In the genomic region with DNA sequence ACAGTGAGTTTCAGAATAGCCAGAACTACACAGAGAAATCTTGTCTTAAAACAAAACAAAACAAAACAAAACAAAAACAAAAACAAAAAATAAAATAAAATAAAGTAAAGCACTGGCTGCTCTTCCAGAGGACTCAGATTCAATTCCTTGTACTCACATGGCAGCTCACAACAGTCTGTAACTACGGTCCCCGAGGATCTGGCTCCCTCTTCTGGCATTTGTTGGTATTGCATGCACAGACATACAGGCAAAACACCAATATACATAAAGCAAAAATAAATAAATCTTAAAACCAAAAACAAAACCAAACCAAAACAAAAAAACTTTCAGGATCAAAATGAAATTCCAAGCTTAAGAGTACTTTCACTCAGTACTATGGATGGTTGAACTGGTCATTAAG, we compare ENCODE assay signal across 9 mouse cellular contexts. TPM values are rescaled to one million over a fixed set of nuclear protein-coding genes. Genes with fewer than 3 reads are reported as not detected.
DNase-seq lines count a peak whose midpoint lies in the region; ATAC-seq and TF ChIP-seq lines count a peak whose summit lies in the region.
"Had no signal": no experiment of that assay in that cellular context is flagged by ENCODE, and none has a peak within 500 bp of the region (broad histone marks: within the 10 kb centered on the region; RNA-seq: fewer than 3 reads in every experiment).

No protein-coding gene starts in this region.

- no peak overlapping the region for H3K4me2 ChIP-seq in forebrain, embryonic 15.5 days (replicated peaks)
- no peak overlapping the region for H3K4me2 ChIP-seq in midbrain, embryonic 13.5 days (replicated peaks)
- H3K4me2 ChIP-seq: neural tube, embryonic 12.5 days had no signal

- DNase-seq in forebrain, embryonic 10.5 days (ENCODE audit: extremely low spot score, low spot score): peak; percentile 14
- DNase-seq in midbrain, embryonic 10.5 days (ENCODE audit: low spot score): peak; percentile 12
- DNase-seq in adrenal gland, postnatal 14 days: peak; percentile 34
- DNase-seq in forelimb bud, embryonic 11.5 days (ENCODE audit: low read depth, low spot score): peak; percentile 6
- peak; percentile 10 for DNase-seq in lung, adult 2 months
- peak; percentile 11 to 32 for DNase-seq in thymus, postnatal 10 days (ENCODE audit: low spot score in 2 of 2)

- WGBS in forebrain, embryonic 10.5 days: 27% methylated on average over 2 of the region's 2 CpGs
- 20% methylated on average over 2 of the region's 2 CpGs for WGBS in forebrain, embryonic 15.5 days
- WGBS in midbrain, embryonic 10.5 days: 30% methylated on average over 2 of the region's 2 CpGs
- 32% methylated on average over 2 of the region's 2 CpGs for WGBS in midbrain, embryonic 13.5 days
- WGBS in lung, adult 2 months: 20% methylated on average over 2 of the region's 2 CpGs

- H3K4me3 ChIP-seq in forebrain, embryonic 10.5 days: no peak overlapping the region
- H3K4me3 ChIP-seq in forebrain, embryonic 15.5 days: no peak overlapping the region
- H3K4me3 ChIP-seq in midbrain, embryonic 10.5 days: no peak overlapping the region
- no peak overlapping the region for H3K4me3 ChIP-seq in midbrain, embryonic 13.5 days (replicated peaks)
- no peak overlapping the region for H3K4me3 ChIP-seq in lung, adult 2 months (replicated peaks; ENCODE audit: extremely low read depth, low read depth, low read length)
- H3K4me3 ChIP-seq: neural tube, embryonic 12.5 days had no signal

- peak; percentile 22; the same call in 1 of the 2 replicates for TF ChIP-seq CTCF in lung, adult 2 months (IDR thresholded peaks at IDR 0.05; ENCODE audit: insufficient read depth, low read length)

- no peak for TF ChIP-seq POLR2A in lung, adult 2 months (IDR thresholded peaks at IDR 0.05; ENCODE audit: borderline replicate concordance, extremely low read depth, low read depth, low read length)

- no peaks in the 10 kb centered on the region for H3K27me3 ChIP-seq in forebrain, embryonic 10.5 days (ENCODE audit: poor library complexity, severe bottlenecking)
- H3K27me3 ChIP-seq in forebrain, embryonic 15.5 days: no peaks in the 10 kb centered on the region
- no peaks in the 10 kb centered on the region for H3K27me3 ChIP-seq in midbrain, embryonic 10.5 days (ENCODE audit: low read depth, poor library complexity, severe bottlenecking)
- no peaks in the 10 kb centered on the region for H3K27me3 ChIP-seq in midbrain, embryonic 13.5 days
- H3K27me3 ChIP-seq: neural tube, embryonic 12.5 days had no signal

- no peaks in the 10 kb centered on the region for H3K4me1 ChIP-seq in forebrain, embryonic 10.5 days
- no peaks in the 10 kb centered on the region for H3K4me1 ChIP-seq in forebrain, embryonic 15.5 days
- no peaks in the 10 kb centered on the region for H3K4me1 ChIP-seq in midbrain, embryonic 10.5 days
- H3K4me1 ChIP-seq in midbrain, embryonic 13.5 days (replicated peaks): no peaks in the 10 kb centered on the region
- H3K4me1 ChIP-seq in lung, adult 2 months (ENCODE audit: control insufficient read depth, insufficient read depth, low read length): no peaks in the 10 kb centered on the region
- H3K4me1 ChIP-seq: neural tube, embryonic 12.5 days had no signal

- no peaks in the 10 kb centered on the region for H3K9me3 ChIP-seq in forebrain, embryonic 10.5 days
- H3K9me3 ChIP-seq in forebrain, embryonic 15.5 days: no peaks in the 10 kb centered on the region
- no peaks in the 10 kb centered on the region for H3K9me3 ChIP-seq in midbrain, embryonic 10.5 days (replicated peaks)
- no peaks in the 10 kb centered on the region for H3K9me3 ChIP-seq in midbrain, embryonic 13.5 days
- H3K9me3 ChIP-seq: neural tube, embryonic 12.5 days had no signal

- no peak overlapping the region for H3K27ac ChIP-seq in forebrain, embryonic 10.5 days
- no peak overlapping the region for H3K27ac ChIP-seq in forebrain, embryonic 15.5 days (replicated peaks)
- H3K27ac ChIP-seq in midbrain, embryonic 10.5 days (replicated peaks): no peak overlapping the region
- H3K27ac ChIP-seq in midbrain, embryonic 13.5 days: no peak overlapping the region
- H3K27ac ChIP-seq: neural tube, embryonic 12.5 days had no signal

- H3K9ac ChIP-seq in forebrain, embryonic 15.5 days (replicated peaks): no peak overlapping the region
- no peak overlapping the region for H3K9ac ChIP-seq in midbrain, embryonic 13.5 days (replicated peaks)
- H3K9ac ChIP-seq: neural tube, embryonic 12.5 days had no signal

- no peak for ATAC-seq in forebrain, embryonic 15.5 days (replicated peaks)
- ATAC-seq in midbrain, embryonic 13.5 days: no peak

- no peaks in the 10 kb centered on the region for H3K36me3 ChIP-seq in forebrain, embryonic 10.5 days (replicated peaks)
- no peaks in the 10 kb centered on the region for H3K36me3 ChIP-seq in forebrain, embryonic 15.5 days
- no peaks in the 10 kb centered on the region for H3K36me3 ChIP-seq in midbrain, embryonic 10.5 days
- no peaks in the 10 kb centered on the region for H3K36me3 ChIP-seq in midbrain, embryonic 13.5 days
- H3K36me3 ChIP-seq: neural tube, embryonic 12.5 days had no signal

RNA-seq across cellular contexts. Expression of a gene that starts 36.0 kb away (rescaled TPM):
- polyA plus RNA-seq in forebrain, embryonic 10.5 days (2016; fragmentation: Nextera tagmentation; extraction: Ambion mirVana): 275 and 278 TPM in 2 replicates
- 100 and 103 TPM in 2 replicates for polyA plus RNA-seq in forebrain, embryonic 15.5 days (2015; fragmentation: Nextera tagmentation; extraction: Ambion mirVana)
- 274 and 302 TPM in 2 replicates for polyA plus RNA-seq in midbrain, embryonic 10.5 days (2016; fragmentation: Nextera tagmentation; extraction: Ambion mirVana)
- 126 and 128 TPM in 2 replicates for polyA plus RNA-seq in midbrain, embryonic 13.5 days (2015; fragmentation: Nextera tagmentation; extraction: Ambion mirVana)
- total RNA-seq in adrenal gland, postnatal 14 days (2021): 47.3 and 67.1 TPM in 2 replicates
- 55.5 and 56.0 TPM in 2 replicates for polyA plus RNA-seq in lung, adult 2 months (2012; rRNA removed)
